Comparison of ENCODE assay signal across 9 mouse cellular contexts in the genomic region with DNA sequence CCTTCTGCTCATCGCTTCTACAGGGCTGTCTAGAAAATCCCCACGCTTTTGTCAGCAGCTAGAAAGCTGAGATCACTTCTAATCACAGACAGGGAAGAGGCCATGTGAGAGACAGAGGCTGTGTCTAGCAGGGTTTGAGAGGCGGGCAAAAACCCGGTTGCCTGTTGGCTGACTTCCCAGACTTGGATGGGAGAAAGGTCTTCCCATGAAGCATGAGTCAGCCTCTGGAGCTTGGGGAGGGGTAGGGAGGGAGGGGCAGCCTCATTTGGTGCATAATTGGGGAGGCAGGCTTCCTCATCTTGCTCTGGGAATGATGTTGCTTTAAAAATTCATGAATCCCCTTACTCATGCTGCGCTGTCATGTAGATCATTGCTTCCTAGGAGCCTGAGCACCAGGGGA. TPM values are rescaled to one million over a fixed set of nuclear protein-coding genes. Genes with fewer than 3 reads are reported as not detected.
DNase-seq lines count a peak whose midpoint lies in the region; ATAC-seq lines count a peak whose summit lies in the region.
"Had no signal": no experiment of that assay in that cellular context is flagged by ENCODE, and none has a peak within 500 bp of the region (broad histone marks: within the 10 kb centered on the region; RNA-seq: fewer than 3 reads in every experiment).

No protein-coding gene starts in this region.

- H3K9me3 ChIP-seq in hindbrain, embryonic 16.5 days (ENCODE audit: control insufficient read depth, low read length) = no peaks in the 10 kb centered on the region

- H3K9ac ChIP-seq in hindbrain, embryonic 16.5 days (ENCODE audit: low read depth, low read length) = no peak overlapping the region
- H3K9ac ChIP-seq: liver, embryonic 14.5 days had no signal

- no peaks in the 10 kb centered on the region for H3K36me3 ChIP-seq in hindbrain, embryonic 16.5 days (ENCODE audit: control insufficient read depth, insufficient read depth, low read length)

- H3K4me1 ChIP-seq in hindbrain, embryonic 16.5 days (ENCODE audit: control insufficient read depth, insufficient read depth, low read depth, low read length) = peaks cover 13% of the 10 kb centered on the region

- intact Hi-C loops in left cerebral cortex, postnatal 10 days (cut with DNase I) = no loop called here

- peak; percentile 8 for DNase-seq in cerebellum, adult 9-10 months
- DNase-seq in cerebellum, adult 11-12 months = no peak
- DNase-seq in adrenal gland, adult (ENCODE audit: inconsistent age in 2 of 2, low spot score in 1 of 2) = peak; percentile 88 to 95
- DNase-seq in frontal cortex, postnatal 10 days (ENCODE audit: low spot score in 2 of 2) = peak; percentile 48 to 62
- peak; percentile 31 to 62 for DNase-seq in left cerebral cortex, postnatal 10 days (ENCODE audit: extremely low spot score in 1 of 2, low spot score in 2 of 2)
- peak; percentile 21 for DNase-seq in retina, postnatal 7 days (ENCODE audit: low read depth, low spot score)

- peak overlapping the region; percentile 46; the same call in 1 of the 2 replicates for H3K27ac ChIP-seq in hindbrain, embryonic 16.5 days (ENCODE audit: low read depth, low read length)
- H3K27ac ChIP-seq: liver, embryonic 14.5 days had no signal

- no peaks in the 10 kb centered on the region for H3K27me3 ChIP-seq in hindbrain, embryonic 16.5 days (replicated peaks; ENCODE audit: control insufficient read depth, insufficient read depth, low read length)

- no peak overlapping the region for H3K4me2 ChIP-seq in hindbrain, embryonic 16.5 days (ENCODE audit: low read length)

- WGBS in hindbrain, embryonic 16.5 days = 40% methylated on average over 5 of the region's 5 CpGs

- no peak overlapping the region for H3K4me3 ChIP-seq in hindbrain, embryonic 16.5 days (ENCODE audit: low read length)

- ATAC-seq in hindbrain, embryonic 16.5 days = peak; percentile 85
- ATAC-seq in megakaryocyte-erythroid progenitor cell, adult 5-6 weeks (replicated peaks; ENCODE audit: low FRiP score, low TSS enrichment, poor library complexity, severe bottlenecking) = no peak

RNA-seq across cellular contexts. Expression of a gene that starts 57.0 kb away (rescaled TPM):
- polyA plus RNA-seq in hindbrain, embryonic 16.5 days (2015; fragmentation: Nextera tagmentation; extraction: Ambion mirVana) = 12.4 and 13.0 TPM in 2 replicates
- total RNA-seq in left cerebral cortex, postnatal 10 days (2021) = 10 to 100 TPM; 66.1 to 69.1 TPM
- total RNA-seq in megakaryocyte-erythroid progenitor cell, adult 5-6 weeks (2014; fragmentation: Nextera tagmentation) = not detected in 2 replicates
- not detected in 2 replicates for total RNA-seq in megakaryocyte-erythroid progenitor cell, adult 5-6 weeks (2017)

Comparison
In these comparisons a context has a peak if more than half of its experiments do, and no peak if none do; other contexts are left out.
1. RNA of a gene that starts 57.0 kb away (total RNA-seq): 66.1 to 69.1 TPM in left cerebral cortex, postnatal 10 days; not detected in megakaryocyte-erythroid progenitor cell, adult 5-6 weeks; every median in the first group is over 10 times any median in the second.